Mouse (Mus musculus) cerebellum, adult 2 months (tissue): ENCODE measurements at regions not wholly inside any gene's neighbourhood (a gene's known extent, or its start where the extent isn't known, plus 50 kb on each side); places are given as distances from the start of the nearest gene placed in this dataset.

ENCODE experiments used
- CTCF ChIP-seq: fragments of 200-500 bp; IDR thresholded peaks from 2 replicates; pipeline ENCODE4 v1.5.1; 2011; ENCODE audit warnings: low read depth, mild to moderate bottlenecking, control low read depth, low read length, moderate library complexity, borderline replicate concordance; ENCODE audit not compliant: insufficient read depth
- POLR2A ChIP-seq: fragments of 200-500 bp; IDR thresholded peaks from 2 replicates; pipeline ENCODE4 v1.6.1; 2011; ENCODE audit warnings: low read length, control low read depth, borderline replicate concordance; ENCODE audit not compliant: insufficient read depth

GRCm38 (mm10) chr6:100135177-100135576 is 152.1 kb downstream of the Rybp start:
- TF ChIP-seq CTCF (no peak), POLR2A (no peak)
